Mouse (Mus musculus): Measurements from ENCODE around the gene Rbm10. TPM values are rescaled to one million over a fixed set of nuclear protein-coding genes. Genes with fewer than 3 reads are reported as not detected.

Gene Rbm10
- total and polyA plus RNA-seq, 3 experiments, result 154 to 183 TPM; not detected in 1

- TF ChIP-seq UBTF (IDR thresholded peaks at IDR 0.05; ENCODE audit: borderline replicate concordance, insufficient read depth, low read depth, low read length) (peak; percentile 96; the same call in 1 of the 2 replicates), ETS1 (IDR thresholded peaks at IDR 0.05; ENCODE audit: low read depth, low read length) (0 out of 2 replicates have a peak, but pooled peaks have one; percentile 55), EP300 (IDR thresholded peaks at IDR 0.05; ENCODE audit: low read depth in 1 of 2, low read length in 2 of 2) (peak in 1 of 2 experiments; percentile 52; a peak in 2 of 4 replicates)
Observed at GRCm38 (mm10) chrX:20658026-20658652, 40.8 kb downstream of the Rbm10 start, which contains the start of gene Uba1 (continued).

GRCm38 (mm10) chrX:20658891-20659406 is 41.6 kb downstream of the Rbm10 start:
- TF ChIP-seq MEF2A (IDR thresholded peaks at IDR 0.05; ENCODE audit: extremely low read depth, insufficient replicate concordance, low read depth, low read length, poor library complexity, severe bottlenecking), result no peak
- peak; percentile 92 for TF ChIP-seq ZNF384 (IDR thresholded peaks at IDR 0.05; ENCODE audit: low read depth, low read length)
- no peaks in the 10 kb centered on the region for H3K27me3 ChIP-seq (ENCODE audit: control insufficient read depth in 1 of 2, insufficient read depth in 2 of 2, low read length in 2 of 2)
- H3K9ac ChIP-seq (ENCODE audit: control insufficient read depth, low read depth, low read length, poor library complexity, severe bottlenecking), result peak overlapping the region; percentile 87
- peaks cover 0 to 24% of the 10 kb centered on the region in 2 experiments; a peak in 2 of 4 replicates for H3K36me3 ChIP-seq (ENCODE audit: control insufficient read depth in 1 of 2, insufficient read depth in 2 of 2, low read length in 2 of 2)
- peak; percentile 74 for DNase-seq (ENCODE audit: low read depth, low spot score)
- peaks cover 19% of the 10 kb centered on the region for H3K79me2 ChIP-seq (ENCODE audit: control insufficient read depth, insufficient read depth, low read length, poor library complexity)
- H3K27ac ChIP-seq (ENCODE audit: control insufficient read depth, low read depth, low read length), result peak overlapping the region; percentile 87
- H3K4me3 ChIP-seq (ENCODE audit: control insufficient read depth in 1 of 2, insufficient read depth in 1 of 2, low read depth in 2 of 2, low read length in 2 of 2), result peak overlapping the region; percentile 69 to 75
- no peaks in the 10 kb centered on the region for H3K9me3 ChIP-seq (replicated peaks; ENCODE audit: insufficient read depth, low read length)
- peaks cover 3 to 16% of the 10 kb centered on the region in 2 experiments; a peak in 3 of 4 replicates for H3K4me1 ChIP-seq (ENCODE audit: control insufficient read depth in 1 of 2, insufficient read depth in 2 of 2, low read length in 2 of 2)

GRCm38 (mm10) chrX:20662317-20662715 is 45.0 kb downstream of the Rbm10 start:
- Histone ChIP-seq H3K9me3 (replicated peaks; ENCODE audit: insufficient read depth, low read length) (no peaks in the 10 kb centered on the region), H3K27ac (ENCODE audit: control insufficient read depth, low read depth, low read length) (peak overlapping the region; percentile 18), H3K4me1 (ENCODE audit: control insufficient read depth in 1 of 2, insufficient read depth in 2 of 2, low read length in 2 of 2) (peaks cover 13 to 32% of the 10 kb centered on the region in 2 experiments), H3K4me3 (ENCODE audit: control insufficient read depth in 1 of 2, insufficient read depth in 1 of 2, low read depth in 2 of 2, low read length in 2 of 2) (peak overlapping the region in 1 of 2 experiments; percentile 16; a peak in 2 of 4 replicates), H3K27me3 (ENCODE audit: control insufficient read depth in 1 of 2, insufficient read depth in 2 of 2, low read length in 2 of 2) (no peaks in the 10 kb centered on the region), H3K79me2 (ENCODE audit: control insufficient read depth, insufficient read depth, low read length, poor library complexity) (peaks cover 33% of the 10 kb centered on the region), H3K36me3 (ENCODE audit: control insufficient read depth in 1 of 2, insufficient read depth in 2 of 2, low read length in 2 of 2) (peaks cover 11 to 47% of the 10 kb centered on the region in 2 experiments), H3K9ac (ENCODE audit: control insufficient read depth, low read depth, low read length, poor library complexity, severe bottlenecking) (peak overlapping the region; percentile 41)
- DNase-seq (ENCODE audit: low read depth, low spot score), result no peak
- TF ChIP-seq CTCF (IDR thresholded peaks at IDR 0.05 in 2 of 3, conservative IDR thresholded peaks at IDR 0.05 in 1 of 3; ENCODE audit: control insufficient read depth in 1 of 3, insufficient read depth in 1 of 3, low read depth in 2 of 3, low read length in 3 of 3, poor library complexity in 1 of 3, severe bottlenecking in 1 of 3) (no peak), SMC3 (IDR thresholded peaks at IDR 0.05; ENCODE audit: low read depth, low read length) (no peak), NELFE (IDR thresholded peaks at IDR 0.05; ENCODE audit: low read depth, low read length) (no peak), ZKSCAN1 (IDR thresholded peaks at IDR 0.05; ENCODE audit: low read depth, low read length) (no peak), BHLHE40 (IDR thresholded peaks at IDR 0.05; ENCODE audit: borderline replicate concordance, low read depth, low read length) (no peak), MAFK (IDR thresholded peaks at IDR 0.05; ENCODE audit: borderline replicate concordance, low read depth, low read length) (no peak), ELF1 (IDR thresholded peaks at IDR 0.05; ENCODE audit: low read depth, low read length) (no peak), USF2 (IDR thresholded peaks at IDR 0.05; ENCODE audit: borderline replicate concordance in 1 of 2, insufficient read depth in 1 of 2, low read depth in 1 of 2, low read length in 2 of 2) (no peak)

Data from MEL (cell line).